Mouse (Mus musculus): ENCODE data around the gene Dpm3. TPM values are rescaled to one million over a fixed set of nuclear protein-coding genes. Genes with fewer than 3 reads are reported as not detected.

Dpm3 gene
- polyA plus RNA-seq, 1 experiment from 2014 or later: 129 TPM

DNA sequence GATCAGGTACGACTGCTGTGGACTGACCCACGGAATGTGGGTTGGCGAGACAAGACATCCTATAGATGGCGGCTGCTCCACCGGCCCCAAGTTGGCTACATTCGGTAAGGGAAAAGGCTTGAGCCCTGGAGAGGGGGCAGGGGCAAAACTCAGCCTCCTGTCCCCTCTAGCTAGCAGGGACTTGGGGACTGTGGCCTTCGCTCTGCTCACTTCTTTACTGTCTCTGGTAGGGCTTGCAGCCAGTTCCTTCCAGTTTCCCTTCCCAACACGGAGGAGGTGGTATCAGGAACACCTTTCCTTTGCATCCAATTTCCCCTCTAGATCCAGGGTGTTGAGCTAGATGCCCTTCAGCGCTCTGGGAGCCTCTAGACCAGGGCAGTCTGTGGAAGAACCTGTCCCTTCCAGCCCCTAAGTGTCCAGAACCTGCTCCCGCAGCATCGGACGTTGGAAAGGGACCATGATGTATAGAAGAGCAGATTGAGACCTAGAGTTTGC, 33.8 kb upstream of the Dpm3 start:
- Histone ChIP-seq H3K36me3 (no peaks in the 10 kb centered on the region), H3K4me3 (replicated peaks) (no peak overlapping the region), H3K4me1 (peaks cover 27% of the 10 kb centered on the region), H3K9ac (no peak overlapping the region), H3K4me2 (no peak overlapping the region), H3K27ac (no peak overlapping the region), H3K9me3 (no peaks in the 10 kb centered on the region), H3K27me3 (replicated peaks) (no peaks in the 10 kb centered on the region)
- 54% methylated on average over 12 of the region's 12 CpGs for WGBS
- ATAC-seq (ENCODE audit: insufficient read depth, low FRiP score, low read depth): no peak

DNA sequence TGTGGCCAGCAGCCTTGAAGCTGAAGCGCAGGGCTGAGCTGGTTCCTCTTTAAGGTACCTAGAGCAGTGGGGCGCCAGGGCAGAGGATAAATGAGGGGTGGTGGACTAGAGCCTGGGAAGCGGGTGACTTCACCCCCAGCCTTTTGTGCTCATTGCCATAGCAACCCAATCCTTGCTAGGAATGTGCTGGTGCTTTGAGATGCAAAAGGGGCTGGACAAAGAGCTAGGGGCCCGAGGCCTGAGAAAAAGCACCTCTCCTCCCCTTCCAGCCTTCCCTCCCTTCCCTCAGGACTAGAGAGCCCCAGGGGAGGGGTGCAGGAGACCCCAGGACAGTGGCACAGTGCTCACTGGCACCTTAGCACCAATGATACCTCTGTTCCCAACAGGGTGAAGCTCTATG, 33.2 kb upstream of the Dpm3 start:
- peak overlapping the region; percentile 82; the same call in 1 of the 2 replicates for H3K4me2 ChIP-seq
- peaks cover 27% of the 10 kb centered on the region for H3K4me1 ChIP-seq
- no peak overlapping the region for H3K27ac ChIP-seq
- no peak overlapping the region for H3K9ac ChIP-seq
- H3K27me3 ChIP-seq (replicated peaks): no peaks in the 10 kb centered on the region
- no peaks in the 10 kb centered on the region for H3K9me3 ChIP-seq
- H3K36me3 ChIP-seq: no peaks in the 10 kb centered on the region
- no peak for ATAC-seq (ENCODE audit: insufficient read depth, low FRiP score, low read depth)
- H3K4me3 ChIP-seq (replicated peaks): no peak overlapping the region
- WGBS: 39% methylated on average over 4 of the region's 4 CpGs

DNA sequence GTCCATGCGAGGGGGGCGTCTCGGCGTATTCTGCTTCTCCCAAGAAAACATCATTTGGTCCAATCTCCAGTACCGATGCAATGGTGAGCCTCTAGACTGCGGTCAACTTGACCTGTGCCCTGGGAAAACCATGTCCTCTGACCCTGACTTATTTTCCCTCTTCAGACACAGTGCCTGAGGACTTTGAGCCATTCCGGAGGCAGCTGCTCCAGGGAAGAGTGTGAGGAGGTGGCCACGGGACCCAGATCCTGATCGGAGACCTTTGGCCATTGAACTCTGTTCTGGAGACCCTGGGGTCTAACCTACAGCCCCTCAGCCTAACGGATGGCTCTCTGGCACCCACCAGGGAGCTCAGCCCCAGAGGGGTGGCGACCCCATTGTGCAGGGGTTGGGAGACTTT, 32.8 kb upstream of the Dpm3 start:
- Histone ChIP-seq H3K4me1 (peaks cover 27% of the 10 kb centered on the region), H3K9me3 (no peaks in the 10 kb centered on the region), H3K9ac (no peak overlapping the region), H3K4me2 (peak overlapping the region; percentile 82), H3K27ac (no peak overlapping the region), H3K36me3 (no peaks in the 10 kb centered on the region), H3K4me3 (replicated peaks) (no peak overlapping the region; the same call in 1 of the 2 replicates), H3K27me3 (replicated peaks) (no peaks in the 10 kb centered on the region)
- 39% methylated on average over 11 of the region's 11 CpGs for WGBS
- ATAC-seq (ENCODE audit: insufficient read depth, low FRiP score, low read depth): no peak

DNA sequence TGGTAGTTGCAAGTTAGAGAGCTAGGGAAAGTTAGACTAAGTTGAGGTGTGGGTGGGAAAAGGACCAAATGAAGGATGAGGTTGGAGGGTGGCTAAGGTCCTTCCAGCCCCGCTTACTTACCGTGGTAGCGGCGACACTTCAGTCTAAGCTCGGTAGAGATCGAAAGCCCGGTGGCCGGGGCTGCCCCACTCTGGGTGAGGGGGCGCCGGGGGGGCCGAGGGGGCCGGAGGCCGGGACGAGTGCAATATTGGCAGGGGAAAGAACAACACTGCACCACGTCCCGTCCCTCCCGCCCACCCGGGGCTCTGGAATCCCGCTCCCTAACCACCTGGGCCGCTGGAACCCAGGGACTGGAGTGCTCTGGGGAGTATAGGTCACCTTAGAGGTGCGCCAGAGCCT, 32.3 kb upstream of the Dpm3 start, which contains the start of gene Mtx1:
Mtx1 (minus strand) TSS at position 189 of the 400 bp plus-strand sequence.
- no peak within 1 kb of the TSS for H3K9ac ChIP-seq
- peak; percentile 4; the same call in 1 of the 2 replicates for ATAC-seq (ENCODE audit: insufficient read depth, low FRiP score, low read depth)
- H3K4me2 ChIP-seq: peak within 1 kb of the TSS; percentile 82
- H3K27me3 ChIP-seq (replicated peaks): no peaks in the 10 kb centered on the region
- 4% methylated on average over 20 of the region's 21 CpGs for WGBS
- H3K27ac ChIP-seq: peak within 1 kb of the TSS; percentile 60
- peak within 1 kb of the TSS; percentile 46 for H3K4me3 ChIP-seq (replicated peaks)
- peaks cover 27% of the 10 kb centered on the region for H3K4me1 ChIP-seq
- H3K36me3 ChIP-seq: no peaks in the 10 kb centered on the region
- no peaks in the 10 kb centered on the region for H3K9me3 ChIP-seq

DNA sequence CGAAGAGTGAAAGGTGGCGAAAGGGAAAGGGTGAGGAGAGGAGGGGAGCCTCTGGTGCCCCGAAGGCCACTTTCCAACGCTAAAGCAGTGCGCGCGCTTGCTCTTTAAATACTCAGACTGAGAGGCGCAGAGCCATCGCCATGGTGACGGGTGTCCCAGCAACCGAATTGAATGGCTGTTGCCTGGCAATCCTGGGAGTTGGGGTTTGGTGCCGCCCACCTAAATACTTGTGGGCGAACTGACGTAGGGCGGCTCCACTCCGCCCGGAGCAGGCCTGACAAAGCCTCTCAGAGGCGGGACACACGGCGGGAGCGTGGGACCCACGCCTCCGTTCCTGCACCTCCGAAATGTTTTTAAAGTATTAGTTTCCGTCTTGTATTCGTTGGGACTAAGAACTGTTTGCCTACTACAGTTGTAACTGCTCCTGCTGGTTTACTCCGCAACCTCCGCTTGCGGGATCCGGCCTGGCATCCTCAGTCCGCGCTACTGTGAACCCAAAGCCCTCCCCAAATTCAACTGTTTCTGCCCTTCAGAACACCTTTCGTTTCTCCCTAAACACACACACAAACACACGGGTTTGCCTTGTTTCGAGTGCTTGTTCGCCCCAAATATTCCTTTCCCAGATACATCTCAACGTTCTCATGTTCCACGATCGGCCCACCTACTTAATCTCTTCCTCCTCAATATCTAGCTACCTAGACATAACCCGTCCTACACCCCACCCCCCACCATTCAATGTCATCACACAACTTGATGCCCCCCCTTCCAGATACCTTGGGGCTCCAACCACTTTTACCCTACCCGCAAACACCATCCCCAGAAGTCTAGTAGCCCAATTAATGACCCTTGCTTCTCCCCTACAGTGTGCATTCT, 31.6 kb upstream of the Dpm3 start:
- H3K4me3 ChIP-seq (replicated peaks): peak overlapping the region; percentile 46
- H3K36me3 ChIP-seq: no peaks in the 10 kb centered on the region
- no peaks in the 10 kb centered on the region for H3K27me3 ChIP-seq (replicated peaks)
- peaks cover 27% of the 10 kb centered on the region for H3K4me1 ChIP-seq
- peak overlapping the region; percentile 60 for H3K27ac ChIP-seq
- WGBS: 4% methylated on average over 41 of the region's 41 CpGs
- H3K9me3 ChIP-seq: no peaks in the 10 kb centered on the region
- ATAC-seq (ENCODE audit: insufficient read depth, low FRiP score, low read depth): peak; percentile 74
- H3K4me2 ChIP-seq: peak overlapping the region; percentile 82
- H3K9ac ChIP-seq: no peak overlapping the region

DNA sequence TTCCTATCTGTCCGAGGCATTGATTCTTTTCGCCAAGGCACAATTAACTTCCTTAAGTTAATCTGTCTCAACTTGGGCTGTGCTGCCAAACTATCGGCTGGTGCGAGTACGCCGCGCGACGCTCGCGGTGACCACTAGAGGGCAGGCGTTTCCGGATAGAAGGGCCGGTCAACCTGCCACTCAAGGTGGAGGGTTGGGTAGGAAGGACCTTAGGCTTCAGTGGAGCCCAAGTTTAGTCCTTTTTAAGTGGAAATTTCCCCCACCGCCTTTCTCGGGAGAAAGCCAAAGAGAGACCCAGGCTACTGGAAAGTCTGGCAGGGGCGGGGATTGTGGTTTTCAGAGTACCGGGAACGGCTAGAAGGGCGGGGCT, 31.0 kb upstream of the Dpm3 start:
- peak overlapping the region; percentile 46 for H3K4me3 ChIP-seq (replicated peaks)
- peak; percentile 20; the same call in 1 of the 2 replicates for ATAC-seq (ENCODE audit: insufficient read depth, low FRiP score, low read depth)
- peak overlapping the region; percentile 82 for H3K4me2 ChIP-seq
- no peak overlapping the region for H3K9ac ChIP-seq
- H3K4me1 ChIP-seq: peaks cover 30% of the 10 kb centered on the region
- H3K27me3 ChIP-seq (replicated peaks): no peaks in the 10 kb centered on the region
- no peaks in the 10 kb centered on the region for H3K36me3 ChIP-seq
- WGBS: 1% methylated on average over 20 of the region's 20 CpGs
- H3K9me3 ChIP-seq: no peaks in the 10 kb centered on the region
- H3K27ac ChIP-seq: peak overlapping the region; percentile 60

DNA sequence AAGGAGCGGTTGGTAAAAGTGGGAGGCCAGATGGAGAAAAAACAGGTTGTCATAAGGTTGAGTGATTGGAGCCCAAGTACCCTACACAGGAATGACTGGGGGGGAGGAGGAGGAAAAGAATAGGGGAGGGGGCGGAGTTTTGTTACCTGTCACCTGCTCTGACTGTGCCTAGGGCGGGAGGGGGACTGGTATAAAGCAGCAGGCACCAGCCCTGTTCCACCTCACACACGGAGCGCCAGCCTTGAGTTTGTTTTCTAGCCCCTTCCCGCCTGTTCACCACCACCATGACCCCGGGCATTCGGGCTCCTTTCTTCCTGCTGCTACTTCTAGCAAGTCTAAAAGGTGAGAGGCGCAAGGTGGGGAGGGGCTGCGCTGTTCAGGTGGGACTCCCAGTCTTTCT, 30.3 kb upstream of the Dpm3 start, which contains the start of gene Muc1:
Muc1 (plus strand) TSS at position 222 of the 400 bp plus-strand sequence.
- 30% methylated on average over 10 of the region's 10 CpGs for WGBS
- Histone ChIP-seq H3K27me3 (replicated peaks) (no peaks in the 10 kb centered on the region), H3K9me3 (no peaks in the 10 kb centered on the region), H3K27ac (peak within 1 kb of the TSS; percentile 60), H3K4me2 (peak within 1 kb of the TSS; percentile 82), H3K4me3 (replicated peaks) (peak within 1 kb of the TSS; percentile 46), H3K36me3 (no peaks in the 10 kb centered on the region), H3K4me1 (peaks cover 37% of the 10 kb centered on the region), H3K9ac (no peak within 1 kb of the TSS)
- peak; percentile 14; the same call in 1 of the 2 replicates for ATAC-seq (ENCODE audit: insufficient read depth, low FRiP score, low read depth)

DNA sequence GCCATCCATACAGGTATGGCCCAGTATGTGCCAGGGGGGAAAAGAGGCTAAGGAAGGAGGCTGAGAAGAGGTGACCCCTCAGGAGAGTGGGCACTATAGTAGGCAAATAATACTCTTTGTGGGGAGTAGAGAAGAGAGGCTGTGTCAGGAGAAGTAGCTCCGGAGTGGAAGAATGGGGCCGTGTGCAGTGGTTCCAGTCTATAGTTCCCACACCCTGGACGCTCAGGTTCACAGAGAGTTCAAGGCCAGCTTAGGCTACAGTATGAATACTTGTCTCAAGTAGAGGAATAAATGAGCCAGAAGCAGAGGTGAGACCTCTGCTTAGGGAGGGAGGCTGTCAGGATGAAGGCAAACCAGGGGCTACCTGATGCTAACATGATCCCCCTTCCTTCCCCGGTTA, 29.9 kb upstream of the Dpm3 start:
- peak overlapping the region; percentile 82 for H3K4me2 ChIP-seq
- peak overlapping the region; percentile 60 for H3K27ac ChIP-seq
- no peak for ATAC-seq (ENCODE audit: insufficient read depth, low FRiP score, low read depth)
- no peaks in the 10 kb centered on the region for H3K36me3 ChIP-seq
- no peaks in the 10 kb centered on the region for H3K9me3 ChIP-seq
- H3K27me3 ChIP-seq (replicated peaks): no peaks in the 10 kb centered on the region
- WGBS: 45% methylated on average over 4 of the region's 4 CpGs
- H3K9ac ChIP-seq: no peak overlapping the region
- peak overlapping the region; percentile 46 for H3K4me3 ChIP-seq (replicated peaks)
- peaks cover 37% of the 10 kb centered on the region for H3K4me1 ChIP-seq

DNA sequence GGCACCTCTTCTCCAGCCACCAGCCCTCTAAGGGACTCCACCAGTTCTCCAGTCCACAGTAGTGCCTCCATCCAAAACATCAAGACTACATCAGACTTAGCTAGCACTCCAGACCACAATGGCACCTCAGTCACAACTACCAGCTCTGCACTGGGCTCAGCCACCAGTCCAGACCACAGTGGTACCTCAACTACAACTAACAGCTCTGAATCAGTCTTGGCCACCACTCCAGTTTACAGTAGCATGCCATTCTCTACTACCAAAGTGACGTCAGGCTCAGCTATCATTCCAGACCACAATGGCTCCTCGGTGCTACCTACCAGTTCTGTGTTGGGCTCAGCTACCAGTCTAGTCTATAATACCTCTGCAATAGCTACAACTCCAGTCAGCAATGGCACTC, 28.6 kb upstream of the Dpm3 start:
- Histone ChIP-seq H3K9ac (0 out of 2 replicates have a peak overlapping the region, but pooled peaks have one; percentile 1), H3K36me3 (no peaks in the 10 kb centered on the region), H3K4me3 (replicated peaks) (peak overlapping the region; percentile 25; the same call in 1 of the 2 replicates), H3K4me2 (peak overlapping the region; percentile 82), H3K9me3 (no peaks in the 10 kb centered on the region), H3K4me1 (peaks cover 32% of the 10 kb centered on the region), H3K27me3 (replicated peaks) (no peaks in the 10 kb centered on the region), H3K27ac (no peak overlapping the region)
- no peak for ATAC-seq (ENCODE audit: insufficient read depth, low FRiP score, low read depth)
- WGBS: 77% methylated on average over 2 of the region's 2 CpGs

DNA sequence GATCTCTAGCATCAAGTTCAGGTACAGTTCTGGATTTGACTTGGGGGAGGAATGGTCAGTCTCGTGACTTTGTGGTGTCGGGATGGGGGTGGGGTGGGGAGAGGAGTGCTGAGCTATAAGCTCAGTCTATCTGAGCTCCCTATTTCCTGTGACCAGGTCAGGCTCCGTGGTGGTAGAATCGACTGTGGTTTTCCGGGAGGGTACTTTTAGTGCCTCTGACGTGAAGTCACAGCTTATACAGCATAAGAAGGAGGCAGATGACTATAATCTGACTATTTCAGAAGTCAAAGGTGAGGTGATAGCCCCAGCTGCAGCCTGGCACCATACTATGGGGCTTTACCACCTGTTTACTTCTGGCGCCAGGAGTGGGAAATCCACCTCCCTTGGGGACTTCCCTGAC, 27.8 kb upstream of the Dpm3 start:
- WGBS: 57% methylated on average over 7 of the region's 7 CpGs
- no peaks in the 10 kb centered on the region for H3K9me3 ChIP-seq
- no peaks in the 10 kb centered on the region for H3K36me3 ChIP-seq
- no peaks in the 10 kb centered on the region for H3K27me3 ChIP-seq (replicated peaks)
- no peak for ATAC-seq (ENCODE audit: insufficient read depth, low FRiP score, low read depth)
- H3K4me1 ChIP-seq: peaks cover 29% of the 10 kb centered on the region
- H3K27ac ChIP-seq: peak overlapping the region; percentile 88; the same call in 1 of the 2 replicates
- no peak overlapping the region for H3K9ac ChIP-seq
- peak overlapping the region; percentile 25 for H3K4me3 ChIP-seq (replicated peaks)
- peak overlapping the region; percentile 82 for H3K4me2 ChIP-seq

DNA sequence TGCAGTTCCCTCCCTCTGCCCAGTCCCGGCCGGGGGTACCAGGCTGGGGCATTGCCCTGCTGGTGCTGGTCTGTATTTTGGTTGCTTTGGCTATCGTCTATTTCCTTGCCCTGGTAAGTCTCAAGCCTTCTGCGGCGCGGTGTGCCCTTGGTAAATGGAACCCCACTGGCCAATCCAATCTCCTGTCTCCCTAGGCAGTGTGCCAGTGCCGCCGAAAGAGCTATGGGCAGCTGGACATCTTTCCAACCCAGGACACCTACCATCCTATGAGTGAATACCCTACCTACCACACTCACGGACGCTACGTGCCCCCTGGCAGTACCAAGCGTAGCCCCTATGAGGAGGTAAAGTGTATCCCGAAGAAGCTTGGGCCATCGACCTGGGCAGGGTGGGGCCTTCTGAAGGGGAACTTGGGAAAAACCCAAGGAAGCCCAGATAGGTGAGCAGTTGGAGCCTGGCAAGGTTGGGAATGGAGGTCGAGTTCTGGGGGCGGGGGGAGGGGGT, 27.3 kb upstream of the Dpm3 start:
- ATAC-seq (ENCODE audit: insufficient read depth, low FRiP score, low read depth): no peak
- Histone ChIP-seq H3K4me2 (peak overlapping the region; percentile 82), H3K9ac (no peak overlapping the region), H3K27ac (peak overlapping the region; percentile 88; the same call in 1 of the 2 replicates), H3K4me1 (peaks cover 24% of the 10 kb centered on the region), H3K27me3 (replicated peaks) (no peaks in the 10 kb centered on the region), H3K36me3 (no peaks in the 10 kb centered on the region), H3K9me3 (no peaks in the 10 kb centered on the region), H3K4me3 (replicated peaks) (peak overlapping the region; percentile 25)
- WGBS: 69% methylated on average over 16 of the region's 16 CpGs

DNA sequence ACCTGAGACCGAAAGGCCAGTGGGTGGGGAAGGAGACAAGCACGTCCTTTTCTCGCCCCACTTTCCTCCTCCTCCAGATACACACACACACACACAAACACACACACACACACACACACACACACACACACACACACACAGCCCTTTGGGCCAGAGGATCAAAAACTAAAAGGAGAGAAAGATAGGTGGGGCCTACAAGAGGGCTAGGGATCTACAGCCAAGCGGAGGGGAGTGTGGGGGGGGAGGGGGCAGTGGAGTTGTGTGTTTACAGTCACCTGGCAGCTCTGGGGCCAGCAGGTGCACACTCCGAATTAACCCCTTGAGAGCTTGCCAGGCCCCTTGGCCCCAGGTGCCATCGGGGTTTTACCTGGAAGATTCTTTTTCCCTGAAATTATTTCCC, 26.5 kb upstream of the Dpm3 start:
- Histone ChIP-seq H3K9me3 (no peaks in the 10 kb centered on the region), H3K27ac (peak overlapping the region; percentile 88), H3K36me3 (0 out of 2 replicates have a peak, but pooled peaks cover 4% of the 10 kb centered on the region), H3K4me3 (replicated peaks) (peak overlapping the region; percentile 25; the same call in 1 of the 2 replicates), H3K4me2 (peak overlapping the region; percentile 82), H3K4me1 (peaks cover 17% of the 10 kb centered on the region; the same call in 1 of the 2 replicates), H3K27me3 (replicated peaks) (no peaks in the 10 kb centered on the region), H3K9ac (no peak overlapping the region)
- 42% methylated on average over 6 of the region's 6 CpGs for whole genome bisulfite sequencing
- no peak for ATAC-seq (ENCODE audit: insufficient read depth, low FRiP score, low read depth)
